Mouse (Mus musculus) stomach, postnatal 0 days (tissue): ENCODE data around the gene Hoga1. TPM values are rescaled to one million over a fixed set of nuclear protein-coding genes. Genes with fewer than 3 reads are reported as not detected.
A peak's percentile ranks its signal among the peaks of the same experiment; 100 is the strongest.

Experiments
- ATAC-seq: fragments of 200-750 bp; cut with Nextera tagmentation; 2 replicates; pipeline ENCODE4 v1.8.0; 2017; ENCODE audit not compliant: low FRiP score, low TSS enrichment
- DNase-seq: peaks from one replicate; pipeline ENCODE4 v3.0.0-alpha.2; 2016; ENCODE audit warnings: low spot score
- H3K27ac ChIP-seq: fragments of 300-500 bp; sonication (generic); replicated peaks from 2 replicates; pipeline ENCODE4 v1.5.1; 2014; ENCODE audit warnings: mild to moderate bottlenecking, control low read depth
- H3K27me3 ChIP-seq: fragments of 300-500 bp; sonication (generic); 2 replicates; pipeline ENCODE4 v1.6.1; 2014; ENCODE audit warnings: low read length; ENCODE audit not compliant: control insufficient read depth, insufficient read depth
- H3K36me3 ChIP-seq: fragments of 300-500 bp; sonication (generic); 2 replicates; pipeline ENCODE4 v1.6.1; 2014; ENCODE audit warnings: low read length, mixed read lengths; ENCODE audit not compliant: control insufficient read depth, insufficient read depth
- H3K4me1 ChIP-seq: fragments of 300-500 bp; sonication (generic); replicated peaks from 2 replicates; pipeline ENCODE4 v1.6.1; 2014; ENCODE audit warnings: antibody characterized with exemption; ENCODE audit not compliant: control insufficient read depth, insufficient read depth
- H3K4me2 ChIP-seq: fragments of 300-500 bp; sonication (generic); replicated peaks from 2 replicates; pipeline ENCODE4 v1.6.1; 2014; ENCODE audit warnings: low read depth, mild to moderate bottlenecking, control low read depth, moderate library complexity
- H3K4me3 ChIP-seq: fragments of 300-500 bp; sonication (generic); 2 replicates; pipeline ENCODE4 v1.5.1; 2014; ENCODE audit warnings: low read depth, low read length, control low read depth
- H3K9ac ChIP-seq: fragments of 300-500 bp; sonication (generic); 2 replicates; pipeline ENCODE4 v1.6.1; 2014; ENCODE audit warnings: mild to moderate bottlenecking, low read length, control low read depth, mixed read lengths
- H3K9me3 ChIP-seq: fragments of 300-500 bp; sonication (generic); 2 replicates; pipeline ENCODE4 v1.6.1; 2016; ENCODE audit warnings: low read length; ENCODE audit not compliant: control insufficient read depth
- CTCF ChIP-seq: IDR thresholded peaks from 2 replicates; pipeline ENCODE4 v1.5.1; 2016; ENCODE audit warnings: antibody characterized with exemption, low read depth, mild to moderate bottlenecking, moderate library complexity
- EP300 ChIP-seq: optimal IDR thresholded peaks from 2 replicates; pipeline ENCODE3; 2016; ENCODE audit warnings: antibody characterized with exemption
- WGBS: fragments of 180-500 bp; shearing (Covaris S2); extraction: QIAGEN DNeasy Blood & Tissue Kit; methylation state at CpG from one replicate; pipeline ENCODE4 v1.1.7; 2014; 5-methylcytosine and 5-hydroxymethylcytosine counted together
- polyA plus RNA-seq: library from polyadenylated mRNA; unstranded; fragments of >200 nt; fragmentation: Nextera tagmentation; extraction: Ambion mirVana; gene quantifications from 2 replicates; pipeline ENCODE4 v1.2.1, GENCODE M21; 2015

Gene Hoga1
- polyA plus RNA-seq, 1 experiment from 2014 or later, result 1.6 TPM

DNA sequence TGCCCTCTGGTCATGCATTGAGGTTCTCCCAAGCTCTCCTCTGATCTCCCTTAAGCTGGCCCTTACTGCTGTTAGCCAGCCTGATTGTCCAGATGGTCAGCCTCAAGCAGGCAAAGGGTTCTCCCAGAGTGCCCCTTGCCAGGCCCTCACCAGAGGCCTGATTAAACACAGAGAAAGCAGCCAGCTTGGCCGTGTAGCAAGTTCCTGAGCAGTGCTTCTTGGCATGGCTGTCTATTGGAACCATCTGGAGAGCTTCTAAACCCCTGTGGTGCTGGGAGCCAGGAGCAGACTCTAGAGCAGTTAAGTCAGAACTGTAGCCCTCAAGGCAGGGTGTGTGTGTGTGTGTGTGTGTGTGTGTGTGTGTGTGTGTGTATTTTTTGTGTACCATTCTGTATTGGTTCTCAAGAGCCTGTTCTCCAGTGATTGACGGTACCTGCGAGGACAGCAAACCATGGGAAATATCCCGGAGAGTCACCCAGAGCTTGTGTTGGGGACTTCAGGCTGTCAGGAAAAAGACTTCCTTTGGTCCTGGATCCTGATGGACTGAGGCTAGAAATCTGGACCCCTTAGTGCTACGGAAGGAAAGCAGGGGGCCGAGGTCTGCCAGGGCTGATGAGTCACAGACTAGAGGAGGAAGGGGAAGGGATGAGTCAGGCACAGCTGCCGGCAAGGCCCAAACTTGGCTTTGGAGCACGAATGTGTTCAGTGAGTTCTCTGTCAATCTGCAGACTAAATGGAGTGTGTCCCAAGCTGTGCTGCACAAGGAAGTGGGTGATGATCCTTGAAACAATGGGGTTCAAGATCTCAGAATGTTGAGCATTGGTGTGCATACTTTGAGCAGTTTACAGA lies 27.8 kb upstream of the Hoga1 start:
- Histone ChIP-seq H3K27me3 (no peaks in the 10 kb centered on the region), H3K4me3 (no peak overlapping the region), H3K9me3 (no peaks in the 10 kb centered on the region), H3K36me3 (no peaks in the 10 kb centered on the region), H3K4me1 (peaks cover 15% of the 10 kb centered on the region), H3K4me2 (no peak overlapping the region; the same call in 1 of the 2 replicates), H3K27ac (peak overlapping the region; percentile 89), H3K9ac (peak overlapping the region; percentile 18; the same call in 1 of the 2 replicates)
- no peak for TF ChIP-seq EP300
- no peak for TF ChIP-seq CTCF
- 34% methylated on average over 8 of the region's 8 CpGs for WGBS
- peak; percentile 73; the same call in 1 of the 2 replicates for ATAC-seq
- DNase-seq, result peak; percentile 38

GRCm38 (mm10) chr19:42019011-42019522 lies 26.3 kb upstream of the Hoga1 start:
- ATAC-seq (no peak), DNase-seq (no peak)
- no peaks in the 10 kb centered on the region for H3K9me3 ChIP-seq
- no peak for TF ChIP-seq EP300
- TF ChIP-seq CTCF, result no peak
- 47% methylated on average over 4 of the region's 4 CpGs for WGBS
- no peaks in the 10 kb centered on the region for H3K27me3 ChIP-seq
- H3K36me3 ChIP-seq, result no peaks in the 10 kb centered on the region
- no peak overlapping the region for H3K9ac ChIP-seq
- H3K27ac ChIP-seq, result peak overlapping the region; percentile 89
- no peak overlapping the region for H3K4me3 ChIP-seq
- H3K4me1 ChIP-seq, result peaks cover 15% of the 10 kb centered on the region
- no peak overlapping the region for H3K4me2 ChIP-seq

- Histone ChIP-seq H3K9ac (no peak overlapping the region), H3K9me3 (no peaks in the 10 kb centered on the region), H3K36me3 (no peaks in the 10 kb centered on the region), H3K27me3 (no peaks in the 10 kb centered on the region), H3K27ac (peak overlapping the region; percentile 30), H3K4me3 (no peak overlapping the region), H3K4me2 (no peak overlapping the region), H3K4me1 (peaks cover 12% of the 10 kb centered on the region)
- DNase-seq, result no peak
- TF ChIP-seq EP300, result no peak
- TF ChIP-seq CTCF, result no peak
- ATAC-seq, result no peak
- 64% methylated on average over 10 of the region's 10 CpGs for WGBS
Observed at GRCm38 (mm10) chr19:42021681-42022541, 23.5 kb upstream of the Hoga1 start.

DNA sequence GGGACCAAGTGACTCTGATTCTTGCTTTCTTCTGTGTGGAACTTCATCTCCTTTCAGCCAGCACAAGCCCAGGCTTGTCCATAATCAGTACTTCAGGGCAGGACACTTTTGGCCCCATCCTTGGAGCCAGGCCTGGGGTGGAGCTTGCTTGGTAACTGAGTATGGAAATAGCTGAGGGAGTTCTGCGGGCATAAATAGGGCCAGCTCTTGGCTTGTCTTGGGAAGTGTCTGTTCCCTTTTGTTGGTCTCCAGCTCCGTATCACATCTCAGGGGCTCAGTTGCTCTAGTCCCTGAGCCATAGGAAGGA lies 22.9 kb upstream of the Hoga1 start:
- DNase-seq, result no peak
- H3K9ac ChIP-seq, result no peak overlapping the region
- H3K4me1 ChIP-seq, result peaks cover 7% of the 10 kb centered on the region
- no peaks in the 10 kb centered on the region for H3K9me3 ChIP-seq
- no peak for ATAC-seq
- WGBS, result 50% methylated on average over 2 of the region's 2 CpGs
- H3K36me3 ChIP-seq, result no peaks in the 10 kb centered on the region
- H3K4me2 ChIP-seq, result no peak overlapping the region
- no peak for TF ChIP-seq CTCF
- TF ChIP-seq EP300, result no peak
- peak overlapping the region; percentile 35; the same call in 1 of the 2 replicates for H3K27ac ChIP-seq
- H3K4me3 ChIP-seq, result no peak overlapping the region
- H3K27me3 ChIP-seq, result no peaks in the 10 kb centered on the region

DNA sequence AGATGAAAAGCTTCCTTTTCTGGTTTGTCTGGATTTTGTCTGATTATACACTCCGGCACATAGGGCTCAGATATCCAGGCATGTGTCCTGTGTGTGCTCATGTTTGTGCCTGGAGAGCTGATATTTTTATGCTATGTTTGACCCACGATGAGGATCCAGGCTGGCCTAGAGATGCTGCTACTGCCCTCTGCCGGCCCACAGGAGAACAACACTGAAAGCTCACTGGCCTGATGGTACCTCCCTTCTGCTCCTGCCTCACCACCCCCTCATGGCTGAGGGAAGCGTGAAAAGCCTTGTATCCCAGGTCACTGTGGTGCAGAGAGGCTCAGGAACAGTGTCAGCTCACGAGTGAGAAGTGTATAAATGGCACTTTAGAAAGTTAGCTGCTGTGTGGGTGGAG lies 19.3 kb upstream of the Hoga1 start:
- Histone ChIP-seq H3K4me2 (no peak overlapping the region), H3K9ac (no peak overlapping the region), H3K4me1 (0 out of 2 replicates have a peak, but pooled peaks cover 3% of the 10 kb centered on the region), H3K36me3 (no peaks in the 10 kb centered on the region), H3K4me3 (no peak overlapping the region), H3K27ac (no peak overlapping the region), H3K27me3 (no peaks in the 10 kb centered on the region), H3K9me3 (no peaks in the 10 kb centered on the region)
- DNase-seq (peak; percentile 80), ATAC-seq (peak; percentile 80)
- WGBS, result 4% methylated on average over 5 of the region's 5 CpGs
- peak; percentile 99 for TF ChIP-seq CTCF
- TF ChIP-seq EP300, result no peak

DNA sequence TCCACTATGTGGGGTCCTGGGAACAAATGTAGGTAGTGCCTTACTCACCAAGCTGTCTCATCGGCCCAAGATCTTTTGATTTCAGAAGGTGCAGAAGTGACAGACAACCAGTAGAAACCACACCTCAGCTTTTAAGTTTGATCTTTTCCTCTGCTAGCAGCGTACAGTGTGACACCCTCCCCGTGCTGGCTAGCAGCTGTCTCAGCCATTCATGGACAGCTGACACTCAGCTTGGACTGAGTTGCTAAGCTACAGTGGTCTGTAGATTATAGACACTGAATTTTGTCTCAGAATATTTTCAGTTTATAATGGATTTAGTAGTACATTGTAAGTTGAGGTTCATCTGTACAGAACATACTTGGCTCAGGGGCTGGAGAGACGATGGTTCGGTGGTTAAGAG lies 14.3 kb upstream of the Hoga1 start:
- Histone ChIP-seq H3K9me3 (no peaks in the 10 kb centered on the region), H3K36me3 (peaks cover 3% of the 10 kb centered on the region; the same call in 1 of the 2 replicates), H3K4me3 (no peak overlapping the region), H3K9ac (no peak overlapping the region), H3K4me1 (no peaks in the 10 kb centered on the region), H3K27me3 (no peaks in the 10 kb centered on the region), H3K27ac (no peak overlapping the region), H3K4me2 (no peak overlapping the region)
- DNase-seq, result no peak
- no peak for TF ChIP-seq EP300
- TF ChIP-seq CTCF, result no peak
- no peak for ATAC-seq
- 82% methylated on average over 5 of the region's 5 CpGs for WGBS
